Mouse (Mus musculus): ENCODE results near the gene Elovl7. TPM values are rescaled to one million over a fixed set of nuclear protein-coding genes. Genes with fewer than 3 reads are reported as not detected.

The Elovl7 gene
- 0.74 and 0.93 TPM in 2 replicates for polyA plus RNA-seq (2012; rRNA removed)

DNA sequence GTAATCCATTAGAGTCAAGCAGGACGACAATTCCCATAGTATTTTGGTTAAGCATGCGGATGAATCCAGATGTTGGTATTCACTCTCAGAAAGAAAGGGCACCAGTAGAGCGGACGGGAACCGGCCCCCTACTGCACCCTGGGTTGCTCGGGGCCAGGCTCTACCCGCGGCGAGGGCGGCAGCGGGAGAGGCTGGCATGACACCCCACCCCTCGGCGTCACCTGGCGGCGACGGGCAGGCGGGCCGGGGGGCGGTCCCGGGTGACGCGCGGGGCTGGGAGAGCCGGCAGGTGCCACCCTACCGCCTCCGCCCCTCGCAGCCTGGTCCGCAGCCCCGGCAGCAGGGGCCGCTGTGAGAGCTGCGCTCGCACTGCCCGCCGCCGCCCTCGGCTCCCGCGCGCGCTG is at the start of gene Elovl7:
Elovl7 (plus strand) TSS at position 324 of the 404 bp plus-strand sequence.

DNA sequence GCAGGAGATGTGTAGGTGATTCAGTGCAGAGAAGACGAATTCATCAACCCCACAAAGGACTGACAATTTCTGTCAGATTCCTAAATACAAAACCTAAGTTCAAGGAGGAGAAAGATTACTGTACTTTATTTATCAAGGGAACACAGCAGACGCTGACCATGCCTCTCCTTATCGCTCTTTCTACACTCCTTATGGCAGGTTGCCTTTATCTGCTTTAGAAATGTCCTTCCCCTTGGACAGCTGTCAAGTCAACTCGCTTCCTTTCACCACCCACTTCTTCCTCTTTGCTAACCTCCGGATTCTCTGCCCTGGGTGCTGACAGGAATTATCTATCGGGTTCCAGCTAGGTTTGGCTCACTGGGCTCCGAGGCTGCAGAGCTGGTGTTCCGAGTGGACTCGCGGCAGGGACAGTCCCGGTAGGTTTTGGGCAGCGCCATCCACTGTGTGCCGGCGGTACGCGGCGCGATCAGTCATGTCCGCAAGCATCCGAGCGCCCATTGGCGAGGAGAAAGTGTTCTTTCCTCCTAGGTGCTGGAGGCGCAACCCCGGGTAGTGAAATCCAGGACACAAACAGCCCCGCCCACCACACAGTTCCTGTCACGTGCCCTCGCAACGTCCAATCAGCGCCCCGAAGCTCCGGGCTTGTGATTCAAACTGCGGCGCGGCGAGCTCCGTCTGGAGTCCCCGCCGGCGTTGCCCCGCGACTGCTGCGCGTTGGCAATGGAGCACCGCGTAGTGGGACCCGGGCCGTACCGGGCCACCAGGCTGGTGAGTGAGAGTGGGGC is 101.7 kb downstream of the Elovl7 start, which contains the start of gene Depdc1b:
Depdc1b (plus strand) TSS at position 631 of the 785 bp plus-strand sequence.

Other genes with a start within 250 kb of the Elovl7 start
- 42.3 and 47.6 TPM in 2 replicates for gene Smim15, start 170.0 kb upstream of the Elovl7 start, polyA plus RNA-seq (2012; rRNA removed)
- 51.7 and 62.0 TPM in 2 replicates for gene Ndufaf2, start 55.8 kb upstream of the Elovl7 start, polyA plus RNA-seq (2012; rRNA removed)
- 22.9 and 24.7 TPM in 2 replicates for gene Ercc8, start 55.7 kb upstream of the Elovl7 start, polyA plus RNA-seq (2012; rRNA removed)
- gene Depdc1b, start 101.9 kb downstream of the Elovl7 start, polyA plus RNA-seq (2012; rRNA removed), result 4.5 and 7.1 TPM in 2 replicates
- gene Pde4d, start 235.5 kb downstream of the Elovl7 start, polyA plus RNA-seq (2012; rRNA removed), result 21.1 and 22.5 TPM in 2 replicates

Measured in central nervous system, embryonic 14 days (tissue).